Mouse (Mus musculus) kidney, adult 2 months (tissue): ENCODE measurements at regions not wholly inside any gene's neighbourhood (a gene's known extent, or its start where the extent isn't known, plus 50 kb on each side); places are given as distances from the start of the nearest gene placed in this dataset.

Experiments
- CTCF ChIP-seq: fragments of 200-500 bp; conservative IDR thresholded peaks from 2 replicates; pipeline ENCODE4 v1.5.1; 2011; ENCODE audit warnings: low read depth, mild to moderate bottlenecking, control low read depth, low read length, moderate library complexity, mixed read lengths; ENCODE audit not compliant: insufficient read depth, insufficient read length
- POLR2A ChIP-seq: fragments of 200-500 bp; IDR thresholded peaks from one replicate; pipeline ENCODE4 v1.6.1; 2011; ENCODE audit warnings: low read depth, low read length, control low read depth

GRCm38 (mm10) chr3:62963244-62963643 is 278.1 kb upstream of the Mme start:
- TF ChIP-seq CTCF (no peak), POLR2A (no peak)
